Mouse (Mus musculus): ENCODE results near the gene Phf5a. TPM values are rescaled to one million over a fixed set of nuclear protein-coding genes. Genes with fewer than 3 reads are reported as not detected.

Gene Phf5a
- polyA plus RNA-seq, 1 experiment: 42.4 TPM

GRCm38 (mm10) chr15:81894002-81894401 is 22.3 kb upstream of the Phf5a start:
- no peak overlapping the region for H3K27ac ChIP-seq (replicated peaks; ENCODE audit: low read depth, low read length)
- no peak overlapping the region for H3K4me3 ChIP-seq (ENCODE audit: insufficient read depth, low read depth, low read length)
- no peaks in the 10 kb centered on the region; the same call in 1 of the 2 replicates for H3K4me1 ChIP-seq (ENCODE audit: control insufficient read depth, insufficient read depth, insufficient read length, low read length)

- Histone ChIP-seq H3K4me3 (ENCODE audit: insufficient read depth, low read depth, low read length) (no peak overlapping the region), H3K4me1 (ENCODE audit: control insufficient read depth, insufficient read depth, insufficient read length, low read length) (peaks cover 2% of the 10 kb centered on the region), H3K27ac (replicated peaks; ENCODE audit: low read depth, low read length) (0 out of 2 replicates have a peak overlapping the region, but pooled peaks have one; percentile 45)
These were observed 20.3 kb upstream of the Phf5a start for GRCm38 (mm10) chr15:81891822-81892580.

GRCm38 (mm10) chr15:81891140-81891802 is 19.6 kb upstream of the Phf5a start:
- Histone ChIP-seq H3K4me1 (ENCODE audit: control insufficient read depth, insufficient read depth, insufficient read length, low read length) (peaks cover 2% of the 10 kb centered on the region), H3K4me3 (ENCODE audit: insufficient read depth, low read depth, low read length) (no peak overlapping the region), H3K27ac (replicated peaks; ENCODE audit: low read depth, low read length) (no peak overlapping the region)

GRCm38 (mm10) chr15:81889175-81889574 is 17.5 kb upstream of the Phf5a start:
- no peak overlapping the region for H3K4me3 ChIP-seq (ENCODE audit: insufficient read depth, low read depth, low read length)
- no peak overlapping the region for H3K27ac ChIP-seq (replicated peaks; ENCODE audit: low read depth, low read length)
- peaks cover 2% of the 10 kb centered on the region for H3K4me1 ChIP-seq (ENCODE audit: control insufficient read depth, insufficient read depth, insufficient read length, low read length)

GRCm38 (mm10) chr15:81886795-81887550 is 15.3 kb upstream of the Phf5a start:
- 0 out of 2 replicates have a peak overlapping the region, but pooled peaks have one; percentile 21 for H3K27ac ChIP-seq (replicated peaks; ENCODE audit: low read depth, low read length)
- H3K4me1 ChIP-seq (ENCODE audit: control insufficient read depth, insufficient read depth, insufficient read length, low read length): peaks cover 7% of the 10 kb centered on the region
- H3K4me3 ChIP-seq (ENCODE audit: insufficient read depth, low read depth, low read length): no peak overlapping the region

- H3K4me3 ChIP-seq (ENCODE audit: insufficient read depth, low read depth, low read length): no peak overlapping the region
- H3K27ac ChIP-seq (replicated peaks; ENCODE audit: low read depth, low read length): peak overlapping the region; percentile 40; the same call in 1 of the 2 replicates
- H3K4me1 ChIP-seq (ENCODE audit: control insufficient read depth, insufficient read depth, insufficient read length, low read length): peaks cover 11% of the 10 kb centered on the region
These were observed 13.8 kb upstream of the Phf5a start for GRCm38 (mm10) chr15:81885418-81885934.

- Histone ChIP-seq H3K4me3 (ENCODE audit: insufficient read depth, low read depth, low read length) (no peak overlapping the region), H3K27ac (replicated peaks; ENCODE audit: low read depth, low read length) (peak overlapping the region; percentile 10; the same call in 1 of the 2 replicates), H3K4me1 (ENCODE audit: control insufficient read depth, insufficient read depth, insufficient read length, low read length) (peaks cover 12% of the 10 kb centered on the region)
These were observed 10.6 kb upstream of the Phf5a start for GRCm38 (mm10) chr15:81882348-81882747.

GRCm38 (mm10) chr15:81879531-81880401 is 8.1 kb upstream of the Phf5a start:
- H3K4me3 ChIP-seq (ENCODE audit: insufficient read depth, low read depth, low read length): peak overlapping the region; percentile 3
- peak overlapping the region; percentile 33 for H3K27ac ChIP-seq (replicated peaks; ENCODE audit: low read depth, low read length)
- H3K4me1 ChIP-seq (ENCODE audit: control insufficient read depth, insufficient read depth, insufficient read length, low read length): peaks cover 12% of the 10 kb centered on the region

- Histone ChIP-seq H3K4me1 (ENCODE audit: control insufficient read depth, insufficient read depth, insufficient read length, low read length) (0 out of 2 replicates have a peak, but pooled peaks cover 3% of the 10 kb centered on the region), H3K27ac (replicated peaks; ENCODE audit: low read depth, low read length) (peak within 1 kb of the TSS; percentile 99), H3K4me3 (ENCODE audit: insufficient read depth, low read depth, low read length) (peak within 1 kb of the TSS; percentile 74)
These were observed 788 bp upstream of the Phf5a start, which contains the start of gene Aco2 for GRCm38 (mm10) chr15:81872262-81873136. Aco2 (plus strand) TSS chr15:81872309.

- Histone ChIP-seq H3K4me3 (ENCODE audit: insufficient read depth, low read depth, low read length) (no peak overlapping the region), H3K27ac (replicated peaks; ENCODE audit: low read depth, low read length) (no peak overlapping the region), H3K4me1 (ENCODE audit: control insufficient read depth, insufficient read depth, insufficient read length, low read length) (0 out of 2 replicates have a peak, but pooled peaks cover 3% of the 10 kb centered on the region)
These were observed 1.7 kb downstream of the Phf5a start for GRCm38 (mm10) chr15:81869985-81870384.

GRCm38 (mm10) chr15:81864238-81864637 is 7.5 kb downstream of the Phf5a start:
- H3K4me1 ChIP-seq (ENCODE audit: control insufficient read depth, insufficient read depth, insufficient read length, low read length): no peaks in the 10 kb centered on the region
- H3K4me3 ChIP-seq (ENCODE audit: insufficient read depth, low read depth, low read length): no peak overlapping the region
- H3K27ac ChIP-seq (replicated peaks; ENCODE audit: low read depth, low read length): no peak overlapping the region

GRCm38 (mm10) chr15:81860471-81861135 is 11.1 kb downstream of the Phf5a start:
- H3K4me1 ChIP-seq (ENCODE audit: control insufficient read depth, insufficient read depth, insufficient read length, low read length): no peaks in the 10 kb centered on the region
- H3K4me3 ChIP-seq (ENCODE audit: insufficient read depth, low read depth, low read length): no peak overlapping the region
- H3K27ac ChIP-seq (replicated peaks; ENCODE audit: low read depth, low read length): peak overlapping the region; percentile 71
